Mouse (Mus musculus): ENCODE results near the gene Itgb5.

DNA sequence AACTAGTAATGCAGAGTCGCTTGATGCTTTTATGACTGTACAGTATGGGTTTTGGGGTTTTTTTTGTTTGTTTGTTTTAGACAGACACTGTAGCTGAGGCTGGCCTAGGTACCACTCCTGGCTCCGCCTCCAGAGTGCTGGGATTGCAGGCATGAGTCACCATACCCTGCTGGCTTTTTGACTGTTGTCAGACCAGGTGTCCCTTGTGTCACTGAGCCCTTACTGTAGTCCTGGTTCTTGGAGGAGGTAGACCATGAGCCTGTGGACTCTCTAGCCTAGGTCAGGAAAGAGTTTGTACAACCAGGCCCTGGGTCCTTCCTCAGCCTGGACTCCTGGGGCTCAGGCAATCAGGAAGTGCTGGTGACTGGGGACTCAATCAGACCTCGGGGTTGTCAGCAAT is 7.7 kb downstream of the Itgb5 start:
- TF ChIP-seq POLR2AphosphoS2 (IDR thresholded peaks at IDR 0.05; ENCODE audit: low read depth, low read length) (no peak), NRF1 (IDR thresholded peaks at IDR 0.05; ENCODE audit: low read depth, low read length) (no peak), CTCF (conservative IDR thresholded peaks at IDR 0.05 in 1 of 2, IDR thresholded peaks at IDR 0.05 in 1 of 2; ENCODE audit: low read depth in 2 of 2, low read length in 2 of 2) (no peak), USF1 (IDR thresholded peaks at IDR 0.05; ENCODE audit: low read depth, low read length) (no peak), ZC3H11A (IDR thresholded peaks at IDR 0.05; ENCODE audit: low read depth, low read length) (no peak), HCFC1 (IDR thresholded peaks at IDR 0.05; ENCODE audit: low read depth, low read length) (no peak), ZNF384 (IDR thresholded peaks at IDR 0.05; ENCODE audit: low read depth, low read length) (no peak), MXI1 (IDR thresholded peaks at IDR 0.05; ENCODE audit: low read depth, low read length) (no peak), TCF12 (IDR thresholded peaks at IDR 0.05; ENCODE audit: low read depth, low read length) (no peak), POLR2A (IDR thresholded peaks at IDR 0.05; ENCODE audit: low read depth, low read length) (no peak), USF2 (conservative IDR thresholded peaks at IDR 0.05; ENCODE audit: low read depth, low read length) (no peak), CHD1 (IDR thresholded peaks at IDR 0.05; ENCODE audit: low read depth, low read length) (no peak), MEF2A (IDR thresholded peaks at IDR 0.05; ENCODE audit: borderline replicate concordance, low read depth, low read length) (no peak), NELFE (IDR thresholded peaks at IDR 0.05; ENCODE audit: low read depth, low read length) (no peak)

Data from CH12.LX (cell line).